Mouse (Mus musculus): ENCODE results near the gene Satb1. TPM values are rescaled to one million over a fixed set of nuclear protein-coding genes. Genes with fewer than 3 reads are reported as not detected.

The Satb1 gene
- 8.2 and 9.7 TPM in 2 replicates for polyA plus RNA-seq (2015; fragmentation: Nextera tagmentation; extraction: Ambion mirVana)

- under 1% methylated on average over 26 of the region's 52 CpGs for WGBS
- Histone ChIP-seq H3K27me3 (ENCODE audit: control insufficient read depth, insufficient read depth, low read depth, low read length) (peaks cover 42% of the 10 kb centered on the region), H3K36me3 (ENCODE audit: control insufficient read depth, insufficient read depth, low read length) (no peaks in the 10 kb centered on the region), H3K4me1 (replicated peaks; ENCODE audit: control insufficient read depth, insufficient read depth, low read length) (peaks cover 4% of the 10 kb centered on the region; the same call in 1 of the 2 replicates), H3K9ac (ENCODE audit: low read length) (peak within 1 kb of the TSS; percentile 70), H3K4me3 (ENCODE audit: low read length) (peak within 1 kb of the TSS; percentile 70), H3K9me3 (ENCODE audit: control insufficient read depth, low read length) (no peaks in the 10 kb centered on the region), H3K27ac (ENCODE audit: low read length) (no peak within 1 kb of the TSS), H3K4me2 (ENCODE audit: low read depth, low read length) (peak within 1 kb of the TSS; percentile 99)
- peak; percentile 92 for ATAC-seq (ENCODE audit: low read depth)
These were observed at the start of gene Satb1 for GRCm38 (mm10) chr17:51832900-51833577. TSS of gene Satb1 (minus strand) at chr17:51833290.

- H3K9me3 ChIP-seq (ENCODE audit: control insufficient read depth, low read length) = no peaks in the 10 kb centered on the region
- no peak overlapping the region for H3K4me2 ChIP-seq (ENCODE audit: low read depth, low read length)
- no peak overlapping the region for H3K4me3 ChIP-seq (ENCODE audit: low read length)
- no peaks in the 10 kb centered on the region for H3K4me1 ChIP-seq (replicated peaks; ENCODE audit: control insufficient read depth, insufficient read depth, low read length)
- H3K27me3 ChIP-seq (ENCODE audit: control insufficient read depth, insufficient read depth, low read depth, low read length) = no peaks in the 10 kb centered on the region
- WGBS = 92% methylated on average over 10 of the region's 12 CpGs
- no peak overlapping the region for H3K27ac ChIP-seq (ENCODE audit: low read length)
- H3K9ac ChIP-seq (ENCODE audit: low read length) = no peak overlapping the region
- no peak for ATAC-seq (ENCODE audit: low read depth)
- H3K36me3 ChIP-seq (ENCODE audit: control insufficient read depth, insufficient read depth, low read length) = no peaks in the 10 kb centered on the region
These were observed 49.5 kb upstream of the Satb1 start for GRCm38 (mm10) chr17:51882566-51882965.

- Histone ChIP-seq H3K27ac (ENCODE audit: low read length) (no peak overlapping the region), H3K36me3 (ENCODE audit: control insufficient read depth, insufficient read depth, low read length) (no peaks in the 10 kb centered on the region), H3K4me1 (replicated peaks; ENCODE audit: control insufficient read depth, insufficient read depth, low read length) (no peaks in the 10 kb centered on the region), H3K9me3 (ENCODE audit: control insufficient read depth, low read length) (no peaks in the 10 kb centered on the region), H3K4me2 (ENCODE audit: low read depth, low read length) (no peak overlapping the region), H3K27me3 (ENCODE audit: control insufficient read depth, insufficient read depth, low read depth, low read length) (no peaks in the 10 kb centered on the region), H3K9ac (ENCODE audit: low read length) (no peak overlapping the region), H3K4me3 (ENCODE audit: low read length) (no peak overlapping the region)
- 83% methylated on average over 8 of the region's 8 CpGs for WGBS
- ATAC-seq (ENCODE audit: low read depth) = no peak
These were observed 48.0 kb upstream of the Satb1 start for GRCm38 (mm10) chr17:51880895-51881622.

- Histone ChIP-seq H3K4me2 (ENCODE audit: low read depth, low read length) (no peak overlapping the region), H3K9me3 (ENCODE audit: control insufficient read depth, low read length) (no peaks in the 10 kb centered on the region), H3K9ac (ENCODE audit: low read length) (no peak overlapping the region), H3K27ac (ENCODE audit: low read length) (no peak overlapping the region), H3K4me3 (ENCODE audit: low read length) (no peak overlapping the region), H3K27me3 (ENCODE audit: control insufficient read depth, insufficient read depth, low read depth, low read length) (no peaks in the 10 kb centered on the region), H3K4me1 (replicated peaks; ENCODE audit: control insufficient read depth, insufficient read depth, low read length) (no peaks in the 10 kb centered on the region), H3K36me3 (ENCODE audit: control insufficient read depth, insufficient read depth, low read length) (no peaks in the 10 kb centered on the region)
- no peak for ATAC-seq (ENCODE audit: low read depth)
- 30% methylated on average over 9 of the region's 9 CpGs for WGBS
These were observed 47.1 kb upstream of the Satb1 start for GRCm38 (mm10) chr17:51880221-51880620.

GRCm38 (mm10) chr17:51879736-51880135 is 46.6 kb upstream of the Satb1 start:
- Histone ChIP-seq H3K9ac (ENCODE audit: low read length) (no peak overlapping the region), H3K4me1 (replicated peaks; ENCODE audit: control insufficient read depth, insufficient read depth, low read length) (no peaks in the 10 kb centered on the region), H3K27me3 (ENCODE audit: control insufficient read depth, insufficient read depth, low read depth, low read length) (no peaks in the 10 kb centered on the region), H3K27ac (ENCODE audit: low read length) (no peak overlapping the region), H3K36me3 (ENCODE audit: control insufficient read depth, insufficient read depth, low read length) (no peaks in the 10 kb centered on the region), H3K4me3 (ENCODE audit: low read length) (no peak overlapping the region), H3K9me3 (ENCODE audit: control insufficient read depth, low read length) (no peaks in the 10 kb centered on the region), H3K4me2 (ENCODE audit: low read depth, low read length) (no peak overlapping the region)
- WGBS = 81% methylated on average over 5 of the region's 5 CpGs
- no peak for ATAC-seq (ENCODE audit: low read depth)

- Histone ChIP-seq H3K9ac (ENCODE audit: low read length) (no peak overlapping the region), H3K9me3 (ENCODE audit: control insufficient read depth, low read length) (no peaks in the 10 kb centered on the region), H3K4me2 (ENCODE audit: low read depth, low read length) (no peak overlapping the region), H3K4me1 (replicated peaks; ENCODE audit: control insufficient read depth, insufficient read depth, low read length) (no peaks in the 10 kb centered on the region), H3K27ac (ENCODE audit: low read length) (no peak overlapping the region), H3K36me3 (ENCODE audit: control insufficient read depth, insufficient read depth, low read length) (no peaks in the 10 kb centered on the region), H3K27me3 (ENCODE audit: control insufficient read depth, insufficient read depth, low read depth, low read length) (no peaks in the 10 kb centered on the region), H3K4me3 (ENCODE audit: low read length) (no peak overlapping the region)
- ATAC-seq (ENCODE audit: low read depth) = no peak
- 57% methylated on average over 2 of the region's 2 CpGs for WGBS
These were observed 46.1 kb upstream of the Satb1 start for GRCm38 (mm10) chr17:51879171-51879570.

- no peak overlapping the region for H3K9ac ChIP-seq (ENCODE audit: low read length)
- ATAC-seq (ENCODE audit: low read depth) = no peak
- no peaks in the 10 kb centered on the region for H3K4me1 ChIP-seq (replicated peaks; ENCODE audit: control insufficient read depth, insufficient read depth, low read length)
- H3K4me3 ChIP-seq (ENCODE audit: low read length) = no peak overlapping the region
- no peaks in the 10 kb centered on the region for H3K27me3 ChIP-seq (ENCODE audit: control insufficient read depth, insufficient read depth, low read depth, low read length)
- H3K9me3 ChIP-seq (ENCODE audit: control insufficient read depth, low read length) = no peaks in the 10 kb centered on the region
- H3K4me2 ChIP-seq (ENCODE audit: low read depth, low read length) = no peak overlapping the region
- no peak overlapping the region for H3K27ac ChIP-seq (ENCODE audit: low read length)
- no peaks in the 10 kb centered on the region for H3K36me3 ChIP-seq (ENCODE audit: control insufficient read depth, insufficient read depth, low read length)
- 88% methylated on average over 5 of the region's 5 CpGs for WGBS
These were observed 43.4 kb upstream of the Satb1 start for GRCm38 (mm10) chr17:51876471-51876870.

- H3K4me2 ChIP-seq (ENCODE audit: low read depth, low read length) = no peak overlapping the region
- H3K9ac ChIP-seq (ENCODE audit: low read length) = no peak overlapping the region
- H3K9me3 ChIP-seq (ENCODE audit: control insufficient read depth, low read length) = no peaks in the 10 kb centered on the region
- no peaks in the 10 kb centered on the region for H3K36me3 ChIP-seq (ENCODE audit: control insufficient read depth, insufficient read depth, low read length)
- H3K27ac ChIP-seq (ENCODE audit: low read length) = no peak overlapping the region
- H3K27me3 ChIP-seq (ENCODE audit: control insufficient read depth, insufficient read depth, low read depth, low read length) = no peaks in the 10 kb centered on the region
- H3K4me1 ChIP-seq (replicated peaks; ENCODE audit: control insufficient read depth, insufficient read depth, low read length) = no peaks in the 10 kb centered on the region
- H3K4me3 ChIP-seq (ENCODE audit: low read length) = no peak overlapping the region
- 87% methylated on average over 4 of the region's 4 CpGs for WGBS
- no peak for ATAC-seq (ENCODE audit: low read depth)
These were observed 24.5 kb upstream of the Satb1 start for GRCm38 (mm10) chr17:51857616-51858015.

GRCm38 (mm10) chr17:51856332-51856731 is 23.2 kb upstream of the Satb1 start:
- H3K4me2 ChIP-seq (ENCODE audit: low read depth, low read length) = no peak overlapping the region
- ATAC-seq (ENCODE audit: low read depth) = no peak
- H3K4me3 ChIP-seq (ENCODE audit: low read length) = no peak overlapping the region
- H3K9me3 ChIP-seq (ENCODE audit: control insufficient read depth, low read length) = no peaks in the 10 kb centered on the region
- H3K36me3 ChIP-seq (ENCODE audit: control insufficient read depth, insufficient read depth, low read length) = no peaks in the 10 kb centered on the region
- H3K4me1 ChIP-seq (replicated peaks; ENCODE audit: control insufficient read depth, insufficient read depth, low read length) = no peaks in the 10 kb centered on the region
- no peaks in the 10 kb centered on the region for H3K27me3 ChIP-seq (ENCODE audit: control insufficient read depth, insufficient read depth, low read depth, low read length)
- H3K27ac ChIP-seq (ENCODE audit: low read length) = no peak overlapping the region
- WGBS = 73% methylated on average over 3 of the region's 3 CpGs
- no peak overlapping the region for H3K9ac ChIP-seq (ENCODE audit: low read length)

Measured in lung, embryonic 16.5 days (tissue).